In the genomic region with DNA sequence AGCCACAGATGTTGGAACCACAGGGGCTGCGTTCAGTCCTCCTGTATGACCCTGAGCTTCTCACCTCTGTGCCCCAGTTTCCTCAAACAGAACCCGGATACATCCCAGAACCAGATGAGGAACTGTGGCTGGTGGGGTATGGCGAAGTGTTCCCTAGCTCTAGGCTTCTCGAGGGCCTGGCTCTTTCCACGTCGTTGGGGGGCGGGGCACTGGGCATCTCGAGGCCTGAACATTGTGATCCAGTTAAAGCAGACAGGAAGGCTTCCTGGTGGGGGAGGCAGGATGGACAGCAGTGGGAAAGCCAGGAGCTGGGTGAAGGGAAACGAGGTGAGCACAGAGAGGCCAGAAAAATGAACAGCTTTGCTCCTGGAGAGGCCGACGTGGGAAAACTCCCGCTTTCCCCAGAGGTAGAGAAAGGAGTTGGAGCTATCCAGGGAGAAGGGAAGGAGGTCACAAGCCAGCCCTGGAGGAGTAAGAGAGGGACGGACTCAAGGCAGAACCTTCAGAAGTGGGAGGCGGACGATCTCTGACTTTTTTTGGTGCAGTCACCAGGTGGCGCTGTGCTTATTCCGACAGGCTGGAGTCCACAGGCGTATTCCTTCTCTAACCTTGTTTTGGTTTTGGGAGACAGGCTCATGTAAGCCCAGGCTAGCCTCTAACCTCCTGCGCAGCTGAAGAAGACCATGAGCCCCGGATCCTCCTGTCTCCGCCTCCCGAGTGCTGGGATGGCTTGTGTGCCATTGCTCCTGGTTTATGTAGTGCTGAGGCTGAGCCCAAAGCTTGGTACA, we compare ENCODE assay signal across 7 mouse cellular contexts. TPM values are rescaled to one million over a fixed set of nuclear protein-coding genes. Genes with fewer than 3 reads are reported as not detected.
A peak's percentile ranks its signal among the peaks of the same experiment; 100 is the strongest.
DNase-seq lines count a peak whose midpoint lies in the region; ATAC-seq lines count a peak whose summit lies in the region.

No protein-coding gene starts in this region.

- no peak overlapping the region for H3K4me3 ChIP-seq in forebrain, embryonic 13.5 days

- peaks cover 7% of the 10 kb centered on the region for H3K4me1 ChIP-seq in forebrain, embryonic 13.5 days

- H3K9me3 ChIP-seq in forebrain, embryonic 13.5 days (replicated peaks) = no peaks in the 10 kb centered on the region

- H3K36me3 ChIP-seq in forebrain, embryonic 13.5 days (ENCODE audit: poor library complexity, severe bottlenecking) = no peaks in the 10 kb centered on the region

- H3K27me3 ChIP-seq in forebrain, embryonic 13.5 days = peaks cover 36% of the 10 kb centered on the region

- DNase-seq in NIH3T3 (ENCODE audit: low read depth) = peak; percentile 94
- peak; percentile 74 for DNase-seq in c-Kit-positive CD71-positive TER-119-negative erythroid progenitor cells, embryonic 14.5 days (ENCODE audit: low read depth)
- peak; percentile 80 to 84 for DNase-seq in heart, postnatal 36 days
- DNase-seq in layer of hippocampus, postnatal 10 days (ENCODE audit: low spot score in 2 of 2) = peak; percentile 82
- peak; percentile 89 for DNase-seq in lung, postnatal 14 days
- DNase-seq in retina, postnatal 7 days (ENCODE audit: low read depth, low spot score) = peak; percentile 70

- H3K9ac ChIP-seq in forebrain, embryonic 13.5 days = no peak overlapping the region

- ATAC-seq in forebrain, embryonic 13.5 days = 0 out of 2 replicates have a peak, but pooled peaks have one; percentile 24

- H3K4me2 ChIP-seq in forebrain, embryonic 13.5 days = no peak overlapping the region

- intact Hi-C loops in heart, postnatal 36 days (cut with DNase I) = loop anchor here (2.0 kb wide), 2 partner anchors 41 to 49 kb away; no protein-coding TSS in a partner anchor

- 14% methylated on average over 22 of the region's 22 CpGs for WGBS in forebrain, embryonic 13.5 days

- no peak overlapping the region for H3K27ac ChIP-seq in forebrain, embryonic 13.5 days

RNA-seq across cellular contexts. Expression of a gene that starts 2.6 kb away (rescaled TPM):
- 0.24 TPM in 1 of 2 replicates, not detected in the other for polyA plus RNA-seq in forebrain, embryonic 13.5 days (2015; fragmentation: Nextera tagmentation; extraction: Ambion mirVana)
- not detected for total RNA-seq in heart, postnatal 36 days (2021)
- not detected for total RNA-seq in layer of hippocampus, postnatal 10 days (2021)

RNA-seq across cellular contexts. Expression of a gene that starts 7.2 kb away (rescaled TPM):
- not detected in 2 replicates for polyA plus RNA-seq in forebrain, embryonic 13.5 days (2015; fragmentation: Nextera tagmentation; extraction: Ambion mirVana)
- 10 to 100 TPM; 11.6 to 63.9 TPM for total RNA-seq in heart, postnatal 36 days (2021)
- total RNA-seq in layer of hippocampus, postnatal 10 days (2021) = not detected

RNA-seq across cellular contexts. Expression of a gene that starts 9.1 kb away (rescaled TPM):
- 290 and 308 TPM in 2 replicates for polyA plus RNA-seq in forebrain, embryonic 13.5 days (2015; fragmentation: Nextera tagmentation; extraction: Ambion mirVana)
- total RNA-seq in heart, postnatal 36 days (2021) = not detected
- 100 to 1,000 TPM; 113 TPM for total RNA-seq in layer of hippocampus, postnatal 10 days (2021)

RNA-seq across cellular contexts. Expression of a gene that starts 9.2 kb away (rescaled TPM):
- 12.8 and 15.9 TPM in 2 replicates for polyA plus RNA-seq in forebrain, embryonic 13.5 days (2015; fragmentation: Nextera tagmentation; extraction: Ambion mirVana)
- not detected for total RNA-seq in heart, postnatal 36 days (2021)
- 1 to 10 TPM; 3.6 to 3.7 TPM for total RNA-seq in layer of hippocampus, postnatal 10 days (2021)

RNA-seq across cellular contexts. Expression of a gene that starts 25.2 kb away (rescaled TPM):
- polyA plus RNA-seq in forebrain, embryonic 13.5 days (2015; fragmentation: Nextera tagmentation; extraction: Ambion mirVana) = 49.0 and 59.0 TPM in 2 replicates
- 10 to 100 TPM; 53.0 to 53.2 TPM for total RNA-seq in heart, postnatal 36 days (2021)
- total RNA-seq in layer of hippocampus, postnatal 10 days (2021) = 10 to 100 TPM; 55.7 to 56.2 TPM

Comparison
In these comparisons a context has a peak if more than half of its experiments do, and no peak if none do; other contexts are left out.
1. RNA of a gene that starts 7.2 kb away (total RNA-seq): 11.6 to 63.9 TPM in heart, postnatal 36 days; not detected in layer of hippocampus, postnatal 10 days; every median in the first group is over 10 times any median in the second.
2. RNA of a gene that starts 9.1 kb away (total RNA-seq): 113 TPM in layer of hippocampus, postnatal 10 days; not detected in heart, postnatal 36 days; every median in the first group is over 100 times any median in the second.
3. Peak in every context shown above with its lines, with median percentiles within 50 percentile points of each other: DNase-seq.